Mouse (Mus musculus): ENCODE measurements at regions not wholly inside any gene's neighbourhood (a gene's known extent, or its start where the extent isn't known, plus 50 kb on each side); places are given as distances from the start of the nearest gene placed in this dataset.

- TF ChIP-seq EP300 (optimal IDR thresholded peaks at IDR 0.05) (no peak), CTCF (IDR thresholded peaks at IDR 0.05; ENCODE audit: low read depth) (no peak)
Observed at GRCm38 (mm10) chr4:33747316-33747895, 177.0 kb upstream of the Cnr1 start.
